Mouse (Mus musculus) heart, postnatal 0 days (tissue): ENCODE measurements around the gene Fank1.

Experiments used
- CTCF ChIP-seq: IDR thresholded peaks from 2 replicates; pipeline ENCODE4 v1.5.1; 2016; ENCODE audit warnings: antibody characterized with exemption, control low read depth, low read depth
- EP300 ChIP-seq: IDR thresholded peaks from 2 replicates; pipeline ENCODE4 v1.6.1; 2016; ENCODE audit warnings: antibody characterized with exemption, low read depth

DNA sequence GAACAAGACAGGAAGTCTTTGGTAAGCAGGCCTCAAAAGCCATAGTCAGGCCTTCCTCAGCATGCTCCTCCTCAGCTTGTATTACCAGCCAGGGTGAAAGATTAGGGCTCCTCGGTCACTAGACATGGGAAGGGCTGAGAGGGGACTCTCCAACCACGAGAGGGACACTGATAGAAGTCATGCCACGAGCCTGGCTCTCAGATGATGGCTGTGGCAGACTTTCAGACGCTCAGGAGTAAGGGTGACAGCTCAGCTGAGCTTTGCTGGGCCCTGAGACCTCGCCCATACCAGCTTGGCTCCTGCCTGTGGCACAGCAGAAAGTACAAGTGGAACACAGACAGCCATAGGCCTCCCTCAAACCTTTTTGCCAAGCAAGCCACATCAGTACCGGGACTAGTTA lies 49.6 kb upstream of the Fank1 start:
- no peak for TF ChIP-seq EP300
- TF ChIP-seq CTCF, result no peak
